Mouse (Mus musculus): ENCODE measurements at regions not wholly inside any gene's neighbourhood (a gene's known extent, or its start where the extent isn't known, plus 50 kb on each side); places are given as distances from the start of the nearest gene placed in this dataset.

DNA sequence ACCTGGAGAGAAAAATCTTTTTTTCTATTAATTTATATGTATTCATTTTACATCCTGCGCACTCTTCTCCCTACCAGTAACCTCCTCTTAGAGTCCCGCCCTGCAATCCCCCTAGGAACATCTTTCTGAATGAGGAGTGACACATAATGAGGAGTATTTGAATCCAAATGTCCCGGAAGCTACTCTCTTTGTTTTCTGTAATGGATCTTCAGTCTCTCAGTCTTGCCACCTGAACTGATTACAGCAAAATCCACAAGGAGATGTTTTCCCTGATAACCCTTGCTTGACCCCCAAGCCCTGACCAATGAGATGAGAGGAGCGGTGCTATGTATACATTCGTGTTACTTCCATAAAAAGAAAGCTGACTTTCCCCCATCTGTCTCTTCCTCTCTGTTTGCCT is 334.4 kb upstream of the Marcks start:
- peak; percentile 61 for DNase-seq (ENCODE audit: low read depth, low spot score)

GRCm38 (mm10) chr10:37457384-37457783 is 318.7 kb upstream of the Marcks start:
- no peak for DNase-seq (ENCODE audit: low read depth, low spot score)

GRCm38 (mm10) chr10:37449894-37450293 is 311.2 kb upstream of the Marcks start:
- DNase-seq (ENCODE audit: low read depth, low spot score) = no peak

- DNase-seq (ENCODE audit: low read depth, low spot score) = no peak
Measured at GRCm38 (mm10) chr10:37447333-37448204, 308.8 kb upstream of the Marcks start.

DNA sequence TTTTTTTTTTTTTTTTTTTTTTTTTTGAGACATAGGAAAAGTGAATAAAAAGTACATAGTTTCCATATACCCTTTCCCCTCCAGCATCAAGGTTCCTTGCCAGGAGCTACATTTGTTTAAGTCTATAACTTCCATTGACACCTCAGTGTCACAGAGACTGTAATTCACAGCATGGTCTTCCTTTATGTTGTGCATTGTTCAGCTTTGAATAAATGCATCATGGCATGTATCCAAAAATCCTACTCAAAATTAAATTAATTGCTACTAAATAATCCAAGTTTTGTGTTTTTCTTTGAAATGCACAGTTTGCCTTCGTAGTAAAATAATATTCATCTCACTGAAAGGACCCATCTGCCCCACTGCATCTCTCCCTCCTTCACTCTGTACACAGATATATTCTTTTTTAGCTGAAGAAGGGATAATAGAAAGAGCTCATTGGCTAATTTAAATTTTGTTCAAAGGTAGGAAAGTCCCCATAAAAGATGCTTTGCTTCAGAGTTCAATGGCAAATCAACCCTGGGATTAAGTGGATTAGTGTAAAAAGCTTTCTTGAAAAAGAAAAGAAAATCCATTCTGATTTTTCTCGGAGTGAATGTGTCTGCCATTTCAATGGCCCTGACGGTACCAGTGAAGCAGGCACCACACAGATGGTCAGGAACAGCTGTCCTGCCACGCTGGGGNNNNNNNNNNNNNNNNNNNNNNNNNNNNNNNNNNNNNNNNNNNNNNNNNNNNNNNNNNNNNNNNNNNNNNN is 301.3 kb upstream of the Marcks start:
- no peak for DNase-seq (ENCODE audit: low read depth, low spot score)

DNA sequence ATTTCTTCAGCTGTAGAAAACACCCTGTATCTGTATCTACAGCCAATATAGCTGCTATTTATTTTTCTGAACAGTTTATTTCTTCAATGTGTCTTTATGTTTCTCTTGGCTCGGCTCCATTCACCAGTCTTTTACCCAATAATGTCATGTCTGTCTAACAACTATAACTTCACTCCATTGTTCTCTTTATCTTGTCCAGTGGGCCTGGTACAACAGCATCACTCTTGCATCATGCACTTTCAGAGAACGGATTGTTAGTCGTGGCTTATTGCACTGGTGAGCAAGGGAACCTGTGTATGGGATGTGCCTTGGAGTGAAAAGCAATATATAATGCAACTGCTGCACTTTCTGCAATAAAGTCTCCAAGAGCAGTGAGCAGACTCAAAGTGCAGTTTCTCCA is 299.6 kb upstream of the Marcks start:
- no peak for DNase-seq (ENCODE audit: low read depth, low spot score)

DNA sequence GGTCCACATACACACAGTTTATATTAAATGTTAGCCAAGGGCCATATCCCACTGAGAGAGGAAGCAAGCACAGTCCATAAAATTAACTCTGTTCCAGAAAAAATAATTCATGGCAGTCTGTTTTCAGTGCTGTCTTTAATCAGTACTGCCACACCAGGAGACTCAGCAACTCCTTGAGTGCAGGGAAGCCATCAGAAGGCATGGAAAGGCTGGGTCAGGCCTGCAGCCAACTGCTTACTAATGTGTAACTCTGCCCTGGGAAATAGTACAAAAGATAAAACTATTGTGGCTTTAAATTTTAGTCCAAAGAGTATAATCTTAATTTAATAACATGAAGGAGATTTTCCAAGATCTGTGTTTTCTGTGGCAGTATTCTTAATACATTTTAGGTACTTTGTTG is 298.1 kb upstream of the Marcks start:
- no peak for DNase-seq (ENCODE audit: low read depth, low spot score)

GRCm38 (mm10) chr10:37434229-37434628 is 295.5 kb upstream of the Marcks start:
- no peak for DNase-seq (ENCODE audit: low read depth, low spot score)

DNA sequence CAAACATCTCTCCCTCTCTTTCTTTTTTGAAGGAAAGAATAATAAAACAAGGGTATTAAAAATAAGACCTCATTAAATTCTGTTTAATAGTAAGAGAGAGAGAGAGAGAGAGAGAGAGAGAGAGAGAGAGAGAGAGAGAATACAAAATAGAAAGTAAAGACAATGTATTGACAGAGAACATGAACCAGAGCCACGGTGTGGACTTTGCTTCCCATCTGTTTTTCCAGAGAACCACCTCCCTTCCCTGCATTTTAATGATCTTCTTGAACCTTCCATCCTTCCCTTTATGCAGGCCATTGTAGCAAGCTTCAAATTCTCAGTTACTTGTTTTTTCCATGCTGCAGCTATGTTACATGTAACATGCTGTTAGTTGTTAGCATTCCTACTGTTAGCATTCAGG is 284.3 kb upstream of the Marcks start:
- no peak for DNase-seq (ENCODE audit: low read depth, low spot score)

- DNase-seq (ENCODE audit: low read depth, low spot score) = no peak
Measured at GRCm38 (mm10) chr10:37422612-37423011, 283.9 kb upstream of the Marcks start.

GRCm38 (mm10) chr10:37416321-37416720 is 277.6 kb upstream of the Marcks start:
- no peak for DNase-seq (ENCODE audit: low read depth, low spot score)

GRCm38 (mm10) chr10:37412401-37412800 is 273.7 kb upstream of the Marcks start:
- no peak for DNase-seq (ENCODE audit: low read depth, low spot score)

- DNase-seq (ENCODE audit: low read depth, low spot score) = no peak
Measured at GRCm38 (mm10) chr10:37409749-37410148, 271.0 kb upstream of the Marcks start.

DNA sequence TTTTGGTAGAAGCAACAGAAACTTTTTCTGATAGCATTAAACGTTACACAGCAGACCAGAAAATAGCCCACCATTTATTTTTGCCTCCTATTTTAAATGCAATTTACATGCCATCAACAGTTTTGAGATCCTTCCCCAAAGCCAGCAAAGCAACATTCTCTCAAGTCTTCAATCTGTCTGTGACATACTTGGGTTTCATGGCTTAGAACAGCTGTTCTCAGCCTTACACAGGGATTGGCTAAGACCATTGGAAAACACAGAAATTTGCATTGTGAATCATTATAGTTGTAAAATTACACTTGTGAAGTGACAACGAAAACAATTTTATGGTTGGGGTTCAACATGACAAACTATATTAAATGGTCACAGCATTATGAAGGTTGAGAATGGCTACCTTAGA is 268.8 kb upstream of the Marcks start:
- no peak for DNase-seq (ENCODE audit: low read depth, low spot score)

DNA sequence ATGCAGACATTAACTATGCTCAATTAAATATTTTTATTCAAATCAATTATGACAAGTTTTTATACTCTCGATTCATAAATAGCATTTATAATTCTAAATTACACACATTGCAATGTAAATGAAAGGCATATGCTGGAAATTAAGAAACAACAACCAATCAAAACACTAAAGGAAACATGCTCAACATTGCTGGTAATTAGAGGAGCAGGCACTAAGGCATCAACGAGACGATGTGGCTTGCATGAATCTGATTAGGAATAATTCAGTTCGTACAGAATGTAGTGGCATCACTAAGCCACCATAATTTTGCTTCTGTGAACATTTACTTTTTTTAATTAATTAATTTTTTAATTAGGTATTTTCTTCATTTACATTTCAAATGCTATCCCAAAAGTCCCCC is 266.2 kb upstream of the Marcks start:
- DNase-seq (ENCODE audit: low read depth, low spot score) = no peak

DNA sequence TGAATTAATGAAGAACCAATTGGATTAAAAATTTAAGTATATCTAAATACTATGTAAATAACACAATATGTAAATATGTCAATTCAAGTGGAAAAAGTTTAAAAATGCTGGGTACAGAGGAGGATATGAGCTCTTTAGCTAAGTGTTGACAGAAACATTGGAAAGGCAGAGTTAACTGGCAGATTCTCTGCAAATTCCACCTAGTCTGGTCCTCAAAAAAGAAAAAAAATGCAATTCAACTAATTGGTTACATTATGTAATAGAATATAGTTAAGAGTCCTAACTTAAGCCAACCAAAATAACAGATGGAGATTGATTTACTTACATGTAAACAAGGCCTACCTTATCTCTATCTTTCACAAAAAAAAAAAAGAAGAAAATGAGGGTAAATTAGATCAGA is 265.7 kb upstream of the Marcks start:
- no peak for DNase-seq (ENCODE audit: low read depth, low spot score)

DNA sequence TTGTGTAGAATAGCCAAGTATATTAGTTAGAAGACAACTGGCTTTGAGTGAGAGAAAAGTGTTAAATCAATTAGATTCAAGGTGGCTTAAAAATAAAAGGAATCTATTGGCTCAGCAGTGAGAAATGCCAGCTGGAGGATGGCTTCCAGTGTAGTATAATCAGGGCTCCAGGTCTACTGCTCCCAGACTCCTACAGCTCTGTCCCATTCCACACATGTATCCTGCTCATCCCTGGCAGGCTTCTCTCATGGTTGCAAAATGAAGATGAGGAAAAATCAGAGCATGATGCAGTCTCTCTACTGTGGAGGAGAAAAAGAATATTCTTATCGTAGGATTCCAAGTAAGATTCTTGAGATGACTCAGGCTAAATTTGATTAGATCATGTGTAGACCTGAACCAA is 263.7 kb upstream of the Marcks start:
- no peak for DNase-seq (ENCODE audit: low read depth, low spot score)

DNA sequence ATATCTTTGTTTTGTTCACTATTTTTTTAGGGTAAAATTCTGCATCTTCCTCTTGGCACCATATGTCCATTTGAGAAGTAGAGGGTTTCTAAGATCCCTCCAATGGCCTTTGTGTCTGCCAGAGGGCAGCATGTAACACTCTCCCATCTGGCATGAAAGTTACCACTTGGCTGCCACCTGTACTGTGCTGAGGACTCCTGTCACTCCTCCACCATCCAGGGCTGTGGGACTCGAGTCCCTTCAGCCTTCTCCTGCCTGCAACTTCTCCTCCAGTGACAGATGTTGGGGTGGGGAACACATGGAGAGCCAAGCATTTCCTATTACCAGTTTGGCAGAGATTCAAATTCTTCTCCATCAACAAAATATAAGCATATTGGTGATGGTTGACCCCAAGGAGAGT is 262.3 kb upstream of the Marcks start:
- DNase-seq (ENCODE audit: low read depth, low spot score) = no peak

DNA sequence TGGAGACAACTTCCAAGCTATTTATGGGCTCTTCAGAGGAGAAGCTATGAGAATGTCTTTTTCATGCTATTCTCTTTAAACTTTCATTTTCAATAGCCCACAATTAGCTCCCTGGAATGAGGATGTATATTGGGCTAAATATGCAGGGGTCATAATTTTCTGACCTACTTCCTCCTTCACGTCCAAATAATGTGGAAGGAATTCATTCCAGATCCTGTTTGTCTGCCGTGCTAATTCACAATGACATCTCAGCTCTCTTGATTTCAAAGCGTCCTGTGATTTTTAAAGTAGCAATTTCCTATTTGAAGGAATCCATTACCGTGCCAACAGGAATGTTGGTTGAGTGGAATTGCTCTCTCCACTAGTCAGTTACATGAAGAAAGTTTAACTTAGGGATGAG is 261.7 kb upstream of the Marcks start:
- DNase-seq (ENCODE audit: low read depth, low spot score) = no peak

DNA sequence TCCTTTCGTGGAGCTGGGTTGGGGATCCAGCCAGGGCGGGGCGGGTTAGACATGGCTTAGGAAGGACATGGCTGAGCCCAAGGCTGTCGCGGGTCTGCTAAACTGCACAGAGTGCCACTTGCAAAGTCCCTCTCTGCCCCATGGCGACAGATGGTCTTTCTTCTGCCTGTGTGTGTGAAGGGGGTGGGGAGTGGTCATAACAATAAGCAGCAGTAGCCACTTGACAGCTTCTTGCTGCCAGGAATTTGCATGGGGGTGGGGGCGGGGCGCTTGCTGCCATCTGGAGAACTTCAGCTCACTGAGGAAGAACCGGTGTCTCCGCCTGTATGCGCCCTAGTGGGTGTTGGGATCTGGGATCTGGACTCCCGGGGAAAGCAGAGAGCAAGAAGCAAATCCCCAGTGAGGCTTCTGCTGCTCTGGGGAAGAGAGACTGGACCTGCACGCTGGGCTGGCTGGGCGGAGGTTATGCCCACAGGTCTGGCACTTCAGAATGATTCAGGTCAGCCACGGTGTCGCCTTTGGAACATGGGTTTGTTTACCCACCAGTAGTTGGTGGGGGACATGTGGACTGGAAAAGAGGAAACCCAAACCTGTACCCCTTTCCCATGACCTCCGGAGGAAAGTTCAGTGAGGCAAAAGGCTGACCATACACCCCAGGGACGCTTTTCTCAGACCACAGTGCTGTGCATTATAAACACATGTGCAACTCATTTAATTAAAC is 258.7 kb upstream of the Marcks start:
- peak; percentile 53 for DNase-seq (ENCODE audit: low read depth, low spot score)

DNA sequence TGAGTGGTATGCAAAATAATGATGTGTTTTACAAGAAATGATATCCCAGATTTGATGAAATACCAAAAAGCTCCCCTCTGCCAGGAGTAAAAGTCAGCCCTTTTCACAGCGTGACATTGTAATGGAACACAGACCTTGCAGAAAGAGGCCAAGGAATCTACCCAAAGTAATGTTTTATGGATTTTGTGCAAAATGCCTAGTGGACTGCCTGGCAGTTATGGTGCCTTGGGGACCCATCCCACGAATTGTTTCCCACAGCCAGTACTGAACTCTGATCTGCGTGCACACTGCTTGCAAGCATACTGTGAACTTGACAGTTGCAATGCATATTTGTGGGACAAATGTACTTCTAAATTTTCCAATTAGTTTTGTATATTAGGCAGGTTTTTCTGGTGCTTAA is 251.3 kb upstream of the Marcks start:
- DNase-seq (ENCODE audit: low read depth, low spot score) = no peak

GRCm38 (mm10) chr10:37386216-37386615 is 247.5 kb upstream of the Marcks start:
- DNase-seq (ENCODE audit: low read depth, low spot score) = no peak
